Mouse (Mus musculus) yolk sac, embryonic 10.5 days (tissue): Measurements from ENCODE around the gene Agbl2.
"Not testable (repeated sequence)": the region's sequence is repeated elsewhere in the genome, so short reads cannot be mapped to it uniquely, and the experiment has no call there.

Source experiments
- DNase-seq: peaks from one replicate; pipeline ENCODE4 v3.0.0-alpha.2; 2017; ENCODE audit warnings: low spot score

Gene Agbl2

GRCm38 (mm10) chr2:90816144-90816543 is 33.6 kb downstream of the Agbl2 start:
- DNase-seq = no peak

DNA sequence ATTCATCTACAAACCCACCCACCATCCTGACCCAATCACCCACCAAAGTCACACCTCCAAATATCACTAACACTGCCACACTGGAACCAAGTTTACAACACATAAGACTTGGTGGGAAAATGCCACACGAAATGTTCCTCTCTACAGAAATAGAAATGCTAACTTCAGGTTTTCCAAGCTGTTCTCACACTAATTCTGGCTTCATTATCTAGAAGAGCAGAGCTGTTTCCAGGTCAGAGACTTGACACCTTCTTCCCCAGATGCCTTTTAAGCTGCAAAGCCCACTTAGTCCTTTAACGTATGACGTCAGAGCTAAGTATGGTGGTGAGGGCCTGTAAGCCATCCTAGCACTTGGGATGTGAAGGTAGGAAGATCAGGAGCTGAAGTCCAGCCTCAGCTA is 36.2 kb downstream of the Agbl2 start:
- DNase-seq = no peak

- DNase-seq = no peak
Measured at GRCm38 (mm10) chr2:90820894-90821293, 38.4 kb downstream of the Agbl2 start.

DNA sequence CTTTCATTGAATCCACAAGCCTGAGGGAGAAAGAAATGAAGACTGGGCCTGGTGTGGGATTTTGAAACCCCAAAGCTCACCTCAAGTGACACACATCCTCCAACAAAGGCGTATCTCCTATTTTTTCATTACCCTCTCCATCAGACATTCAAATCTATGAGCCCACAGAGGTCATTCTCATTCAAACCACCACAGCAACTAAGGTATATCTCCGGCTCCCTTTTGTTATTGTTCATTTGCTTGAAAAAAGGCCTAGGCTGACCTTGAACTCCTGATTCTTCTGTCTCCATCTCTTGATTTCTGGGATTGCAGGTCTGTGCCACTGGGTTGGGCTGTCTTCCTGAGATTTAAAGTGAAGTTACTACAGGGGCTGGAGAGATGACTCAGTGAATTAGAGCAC is 40.5 kb downstream of the Agbl2 start:
- no peak for DNase-seq

DNA sequence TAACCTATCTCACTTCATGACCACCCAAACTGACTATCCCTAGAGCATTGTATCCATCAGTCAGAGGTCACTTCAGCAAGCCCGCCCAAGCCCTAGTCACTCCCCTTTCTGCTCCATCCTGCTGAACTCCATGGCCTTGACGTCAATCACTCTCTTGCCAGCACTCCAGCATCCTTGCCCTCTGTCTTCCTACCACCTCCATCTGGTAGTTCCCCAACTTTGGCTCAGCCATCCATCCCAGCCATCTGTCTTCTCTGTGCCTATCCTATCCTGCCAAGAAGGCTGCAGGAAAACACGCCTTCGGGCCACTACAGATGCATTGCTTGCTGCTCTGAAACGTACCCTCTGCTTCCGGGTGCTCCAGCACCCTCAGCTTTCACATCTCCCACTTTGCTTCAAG is 41.3 kb downstream of the Agbl2 start:
- DNase-seq = no peak

DNA sequence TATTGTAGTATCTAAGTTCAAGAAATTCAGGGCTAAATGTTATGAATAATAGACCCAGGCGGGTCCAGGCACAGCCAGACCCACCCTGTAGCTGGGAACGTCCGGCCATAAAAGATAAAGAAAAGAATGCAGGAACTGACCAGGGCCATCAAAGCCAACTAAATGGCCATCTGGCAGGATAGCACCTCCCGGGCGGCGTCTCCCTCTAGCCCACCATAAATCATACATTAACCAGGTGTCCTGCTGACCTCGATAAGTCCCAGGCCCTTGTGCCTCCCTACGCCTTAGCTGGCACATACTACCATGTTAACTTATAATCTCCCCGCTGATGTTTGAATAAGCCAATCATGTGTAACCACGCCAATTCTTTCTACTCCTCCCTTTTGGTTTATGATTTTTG is 42.0 kb downstream of the Agbl2 start:
- not testable (repeated sequence) for DNase-seq

DNA sequence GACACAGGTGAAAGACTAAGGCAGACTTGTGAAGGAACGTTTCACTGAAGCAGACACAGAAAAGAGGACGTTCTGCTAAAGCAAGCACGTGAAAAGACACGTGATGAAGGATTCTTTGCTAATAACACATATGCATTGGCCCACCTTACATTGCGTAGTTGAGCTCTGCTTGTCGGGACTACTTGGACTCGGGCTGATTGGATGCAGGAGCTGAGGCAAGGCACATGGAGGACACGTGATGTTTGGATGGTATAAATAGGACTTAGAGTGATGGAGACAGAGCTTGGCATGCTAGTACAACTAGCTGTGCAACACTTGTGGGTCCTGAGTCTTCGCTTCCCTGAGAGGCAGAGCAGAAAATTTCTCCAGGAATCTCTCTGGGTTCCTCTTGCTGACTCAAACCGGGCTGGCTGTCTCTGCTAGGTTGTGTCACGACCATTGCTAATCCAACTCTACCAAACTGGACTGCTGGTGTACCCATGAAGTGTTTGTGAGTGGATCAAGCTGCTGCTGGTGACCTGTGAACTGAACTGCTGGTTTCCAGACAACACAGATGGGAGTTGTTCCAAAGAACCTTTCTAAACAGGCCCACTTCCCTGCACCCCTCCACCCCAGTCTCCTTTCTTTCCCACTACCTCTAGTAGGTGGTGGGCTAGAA is 43.1 kb downstream of the Agbl2 start:
- no peak for DNase-seq

GRCm38 (mm10) chr2:90828739-90829138 is 46.2 kb downstream of the Agbl2 start:
- DNase-seq = no peak

- no peak for DNase-seq
Measured at GRCm38 (mm10) chr2:90833502-90833901, 51.0 kb downstream of the Agbl2 start.

- DNase-seq = no peak
Measured at GRCm38 (mm10) chr2:90838621-90839020, 56.1 kb downstream of the Agbl2 start.

GRCm38 (mm10) chr2:90843666-90844065 is 61.1 kb downstream of the Agbl2 start:
- DNase-seq = no peak

DNA sequence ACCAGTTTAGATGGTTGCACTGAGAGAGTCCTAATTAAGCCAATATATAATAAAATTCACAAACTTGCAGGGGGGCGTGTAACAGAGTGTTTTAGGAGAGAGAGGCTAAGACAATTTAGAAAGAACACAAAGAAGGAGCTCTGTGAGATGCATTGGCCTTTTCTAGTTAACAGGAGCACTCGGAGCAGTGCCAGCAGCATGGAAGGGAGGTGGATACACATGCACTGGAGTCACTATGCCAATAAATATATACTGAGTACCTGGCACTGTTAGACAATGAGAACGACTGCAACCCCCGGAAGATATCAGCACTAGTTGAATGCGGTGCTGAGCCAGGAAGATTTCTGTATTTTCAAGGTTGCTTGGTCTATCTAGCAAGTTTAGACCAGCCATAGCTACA is 61.7 kb downstream of the Agbl2 start:
- no peak for DNase-seq

DNA sequence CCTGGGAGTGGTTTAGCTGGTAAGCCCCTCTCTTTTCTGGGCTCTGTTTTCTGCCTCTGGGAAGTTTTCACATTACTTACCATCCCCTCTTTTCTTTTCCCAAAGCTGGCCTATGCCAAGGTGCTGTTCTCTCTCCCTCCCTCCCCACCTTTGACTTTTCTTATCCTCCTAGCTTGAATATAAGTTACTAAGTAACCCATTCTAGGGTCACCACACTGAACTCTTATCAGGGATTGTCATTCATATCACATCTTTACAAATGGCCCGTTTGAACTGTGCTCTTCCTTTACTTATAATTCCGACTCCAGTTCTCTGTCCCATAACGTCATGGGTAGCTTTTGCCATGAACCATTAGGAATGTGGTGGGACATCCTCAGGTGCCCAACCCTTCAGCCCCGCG is 62.7 kb downstream of the Agbl2 start:
- DNase-seq = peak; percentile 36

GRCm38 (mm10) chr2:90846171-90846570 is 63.6 kb downstream of the Agbl2 start:
- no peak for DNase-seq

- DNase-seq = no peak
Measured at GRCm38 (mm10) chr2:90846597-90846954, 64.0 kb downstream of the Agbl2 start.

DNA sequence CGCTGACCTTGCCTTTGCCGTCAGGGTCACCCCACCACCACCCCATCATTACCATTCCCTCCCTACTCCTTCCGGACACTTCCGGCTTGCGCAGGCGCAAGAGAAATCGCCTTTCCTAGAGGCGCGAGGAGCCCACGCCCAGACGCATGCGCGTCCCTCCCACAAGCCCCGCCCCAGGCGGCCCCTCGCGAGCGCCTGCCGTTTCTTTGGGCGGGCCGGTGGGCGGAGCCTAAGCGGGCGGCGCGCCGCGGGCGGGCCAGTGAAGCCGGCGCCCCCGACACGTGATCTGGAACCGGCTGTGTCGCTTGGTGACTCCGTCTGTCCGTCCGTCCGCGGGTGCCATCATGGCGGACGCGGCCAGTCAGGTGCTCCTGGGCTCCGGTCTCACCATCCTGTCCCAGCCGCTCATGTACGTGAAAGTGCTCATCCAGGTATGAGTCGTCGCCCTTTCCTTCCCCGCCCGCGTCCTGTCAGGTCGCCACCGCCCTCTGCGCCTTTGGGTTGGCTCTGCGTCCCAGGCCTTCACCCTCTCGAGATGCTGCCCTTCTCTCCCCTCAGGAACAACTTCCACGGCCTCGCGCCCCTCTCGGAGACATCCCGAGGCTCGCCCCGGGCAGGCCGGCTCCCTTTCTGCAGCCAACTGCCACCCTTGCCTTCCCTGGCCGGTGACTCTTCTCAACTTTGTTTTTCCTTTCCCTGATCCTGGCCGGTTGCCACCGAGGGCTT is 64.6 kb downstream of the Agbl2 start, which contains the start of gene Mtch2:
Gene Mtch2 (plus strand): TSS at position 201 of the 726 bp plus-strand sequence.
- DNase-seq = peak; percentile 97

- no peak for DNase-seq
Measured at GRCm38 (mm10) chr2:90847681-90848050, 65.1 kb downstream of the Agbl2 start.

- DNase-seq = no peak
Measured at GRCm38 (mm10) chr2:90848331-90848730, 65.8 kb downstream of the Agbl2 start.

DNA sequence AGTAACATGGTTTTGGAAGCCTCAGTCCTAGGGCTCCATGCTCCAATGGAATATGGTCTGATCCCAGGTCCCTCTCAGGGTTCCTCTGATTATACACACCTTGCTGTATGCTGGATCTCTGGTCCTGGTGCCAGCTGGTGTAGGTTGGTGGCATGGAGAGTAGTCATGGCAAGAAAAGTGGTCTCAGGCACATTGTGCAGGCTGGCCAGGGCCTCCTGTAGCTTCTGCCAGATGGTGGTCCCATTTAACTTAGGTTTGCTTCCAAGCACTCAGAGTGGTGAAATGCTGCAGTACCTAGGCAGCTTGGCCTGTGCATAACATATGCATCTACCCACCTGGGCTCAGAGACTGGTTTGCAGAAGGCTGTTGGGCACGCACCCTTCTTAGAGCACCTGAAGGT is 67.9 kb downstream of the Agbl2 start:
- no peak for DNase-seq

DNA sequence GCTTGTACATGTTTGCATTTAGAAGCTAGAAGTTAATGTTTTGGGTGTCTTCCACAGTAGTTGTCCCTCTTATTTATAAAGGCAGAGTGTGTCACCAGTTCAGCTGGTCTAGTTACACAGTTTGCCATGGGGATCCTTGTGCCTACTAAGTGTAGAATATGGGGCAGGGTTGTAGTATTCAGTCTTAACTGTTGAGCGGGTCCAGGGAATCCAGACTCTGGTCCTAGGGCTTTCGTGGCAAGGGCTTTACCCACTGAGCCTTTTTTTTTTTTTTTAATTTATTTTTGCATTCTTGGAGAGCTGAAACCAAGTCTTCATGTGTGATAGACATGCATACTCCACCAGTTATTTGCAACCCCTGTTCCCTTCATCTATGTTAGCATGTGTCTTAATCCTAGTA is 79.0 kb downstream of the Agbl2 start:
- DNase-seq = no peak

DNA sequence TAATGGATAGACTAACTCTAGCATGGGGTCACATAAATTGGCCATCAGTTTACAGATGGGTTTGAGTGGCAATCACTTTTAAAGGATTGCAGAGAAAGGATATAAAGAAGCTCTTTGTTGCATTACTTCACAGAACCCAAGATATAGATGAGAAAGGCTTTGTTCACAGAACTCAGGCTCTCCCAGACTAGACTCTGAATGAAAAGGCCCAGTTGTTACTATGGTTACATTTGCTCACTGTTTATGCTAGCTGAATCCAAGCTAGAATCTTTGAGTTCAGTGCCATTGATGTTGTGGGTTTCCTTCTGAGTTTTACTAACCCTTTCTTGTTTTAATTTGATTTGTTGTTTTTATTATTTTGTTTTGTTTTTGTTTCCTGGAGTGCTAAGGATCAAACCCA is 81.7 kb downstream of the Agbl2 start:
- DNase-seq = no peak

DNA sequence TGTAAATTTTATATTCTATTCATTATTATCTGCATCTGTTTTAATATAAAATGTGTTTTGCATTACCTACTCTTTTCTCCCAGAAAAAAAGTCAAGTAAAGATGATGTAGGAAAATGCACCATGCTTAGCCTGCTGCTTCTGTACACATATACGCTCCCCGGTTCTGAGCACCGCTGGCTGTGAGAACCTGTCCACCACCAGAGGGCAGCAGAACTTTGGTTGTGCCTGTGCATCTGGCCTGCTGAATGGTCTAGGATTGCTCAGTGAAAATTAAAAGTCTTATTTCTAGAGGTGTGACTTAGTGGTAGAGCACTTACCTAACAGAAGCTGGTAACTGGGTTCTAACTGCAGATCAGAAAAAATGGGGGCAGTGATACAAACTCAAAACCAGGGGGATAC is 84.0 kb downstream of the Agbl2 start:
- DNase-seq = peak; percentile 68

GRCm38 (mm10) chr2:90870136-90870601 is 87.6 kb downstream of the Agbl2 start:
- DNase-seq = peak; percentile 65
